ENCODE assay signal across 12 mouse cellular contexts in genomic region chr1:74015513-74016234, GRCm38 (mm10).
A peak's percentile ranks its signal among the peaks of the same experiment; 100 is the strongest.
DNase-seq lines count a peak whose midpoint lies in the region; ATAC-seq and TF ChIP-seq lines count a peak whose summit lies in the region.
"Had no signal": no experiment of that assay in that cellular context is flagged by ENCODE, and none has a peak within 500 bp of the region (broad histone marks: within the 10 kb centered on the region; RNA-seq: fewer than 3 reads in every experiment).

No protein-coding gene starts in this region.

- WGBS in kidney, embryonic 14.5 days, result 20% methylated on average over 8 of the region's 8 CpGs
- 81% methylated on average over 8 of the region's 8 CpGs for WGBS in forebrain, embryonic 13.5 days
- WGBS in cerebellum, adult 2 months, result 88% methylated on average over 8 of the region's 8 CpGs

- no peak overlapping the region for H3K4me2 ChIP-seq in kidney, embryonic 14.5 days (replicated peaks; ENCODE audit: low read depth, low read length)
- no peak overlapping the region for H3K4me2 ChIP-seq in forebrain, embryonic 13.5 days
- H3K4me2 ChIP-seq: hindbrain, embryonic 12.5 days; neural tube, embryonic 13.5 days had no signal

- H3K4me3 ChIP-seq in gastrocnemius, adult 2 months, result peak overlapping the region; percentile 37
- H3K4me3 ChIP-seq in kidney, embryonic 14.5 days (ENCODE audit: low read length), result no peak overlapping the region
- no peak overlapping the region for H3K4me3 ChIP-seq in forebrain, embryonic 13.5 days
- H3K4me3 ChIP-seq in cerebellum, adult 2 months (replicated peaks; ENCODE audit: insufficient read depth, low read depth, low read length), result no peak overlapping the region
- H3K4me3 ChIP-seq: hindbrain, embryonic 12.5 days; neural tube, embryonic 13.5 days had no signal

- no peak for TF ChIP-seq POLR2A in cerebellum, adult 2 months (IDR thresholded peaks at IDR 0.05; ENCODE audit: borderline replicate concordance, insufficient read depth, low read length)

- H3K27ac ChIP-seq in gastrocnemius, adult 2 months, result peak overlapping the region; percentile 91
- peak overlapping the region; percentile 73; the same call in 1 of the 2 replicates for H3K27ac ChIP-seq in kidney, embryonic 14.5 days (ENCODE audit: low read depth, low read length)
- no peak overlapping the region for H3K27ac ChIP-seq in forebrain, embryonic 13.5 days
- no peak overlapping the region for H3K27ac ChIP-seq in cerebellum, adult 2 months (ENCODE audit: insufficient read depth, low read length)
- H3K27ac ChIP-seq: hindbrain, embryonic 12.5 days; liver, embryonic 14.5 days; neural tube, embryonic 13.5 days had no signal

- no peak overlapping the region for H3K9ac ChIP-seq in kidney, embryonic 14.5 days (ENCODE audit: low read depth, low read length)
- H3K9ac ChIP-seq in forebrain, embryonic 13.5 days, result no peak overlapping the region
- H3K9ac ChIP-seq: hindbrain, embryonic 12.5 days; liver, embryonic 14.5 days; neural tube, embryonic 13.5 days had no signal

- peaks cover 2% of the 10 kb centered on the region; the same call in 1 of the 2 replicates for H3K9me3 ChIP-seq in kidney, embryonic 14.5 days (ENCODE audit: control insufficient read depth, low read length)
- peaks cover 3% of the 10 kb centered on the region; the same call in 1 of the 2 replicates for H3K9me3 ChIP-seq in forebrain, embryonic 13.5 days (replicated peaks)
- H3K9me3 ChIP-seq: hindbrain, embryonic 12.5 days had no signal

- DNase-seq in gastrocnemius, adult 2 months, result peak; percentile 69
- DNase-seq in gastrocnemius, adult 18-20 months (ENCODE audit: low spot score), result no peak
- DNase-seq in lung, postnatal 36 days, result peak; percentile 64
- DNase-seq in cerebellum, postnatal 25 days, result no peak
- DNase-seq in cerebellum, adult 2 months, result no peak
- DNase-seq: thymus, postnatal 36 days had no signal

- TF ChIP-seq CTCF in gastrocnemius, adult 2 months (IDR thresholded peaks at IDR 0.05), result no peak
- TF ChIP-seq CTCF in cerebellum, adult 2 months (IDR thresholded peaks at IDR 0.05; ENCODE audit: borderline replicate concordance, insufficient read depth, low read depth, low read length), result no peak

- H3K4me1 ChIP-seq in kidney, embryonic 14.5 days (ENCODE audit: control insufficient read depth, insufficient read depth, low read length), result peaks cover 33% of the 10 kb centered on the region
- H3K4me1 ChIP-seq in forebrain, embryonic 13.5 days, result no peaks in the 10 kb centered on the region
- H3K4me1 ChIP-seq in cerebellum, adult 2 months (ENCODE audit: control insufficient read depth, insufficient read depth, low read length), result peaks cover 7% of the 10 kb centered on the region; the same call in 1 of the 2 replicates
- H3K4me1 ChIP-seq: hindbrain, embryonic 12.5 days; neural tube, embryonic 13.5 days had no signal

- H3K36me3 ChIP-seq in kidney, embryonic 14.5 days (ENCODE audit: control insufficient read depth, insufficient read depth, low read length), result no peaks in the 10 kb centered on the region
- no peaks in the 10 kb centered on the region for H3K36me3 ChIP-seq in forebrain, embryonic 13.5 days (ENCODE audit: poor library complexity, severe bottlenecking)
- H3K36me3 ChIP-seq: neural tube, embryonic 13.5 days had no signal

- peak; percentile 42; the same call in 1 of the 2 replicates for ATAC-seq in granulocyte monocyte progenitor cell, adult 5-6 weeks (replicated peaks; ENCODE audit: poor library complexity, severe bottlenecking)
- peak; percentile 72 for ATAC-seq in kidney, embryonic 14.5 days (ENCODE audit: low FRiP score, low TSS enrichment)
- no peak for ATAC-seq in forebrain, embryonic 13.5 days

- intact Hi-C loops in gastrocnemius, adult 2 months (cut with DNase I), result no loop called here

- no peaks in the 10 kb centered on the region for H3K27me3 ChIP-seq in kidney, embryonic 14.5 days (ENCODE audit: control insufficient read depth, insufficient read depth, low read length)
- H3K27me3 ChIP-seq in forebrain, embryonic 13.5 days, result no peaks in the 10 kb centered on the region
- no peaks in the 10 kb centered on the region for H3K27me3 ChIP-seq in cerebellum, adult 2 months (ENCODE audit: control insufficient read depth, insufficient read depth, low read length)
- H3K27me3 ChIP-seq: hindbrain, embryonic 12.5 days; neural tube, embryonic 13.5 days had no signal

Comparison
In these comparisons a context has a peak if more than half of its experiments do, and no peak if none do; other contexts are left out.
1. DNase-seq: peak in gastrocnemius, adult 2 months (single experiment) and lung, postnatal 36 days (single experiment); none in gastrocnemius, adult 18-20 months (single experiment), cerebellum, postnatal 25 days (0 of 2) and cerebellum, adult 2 months (0 of 2).
2. H3K27ac ChIP-seq: peak in gastrocnemius, adult 2 months (single experiment) and kidney, embryonic 14.5 days (single experiment); none in forebrain, embryonic 13.5 days (single experiment) and cerebellum, adult 2 months (single experiment).